ENCODE assay signal across 13 mouse cellular contexts in the genomic region with DNA sequence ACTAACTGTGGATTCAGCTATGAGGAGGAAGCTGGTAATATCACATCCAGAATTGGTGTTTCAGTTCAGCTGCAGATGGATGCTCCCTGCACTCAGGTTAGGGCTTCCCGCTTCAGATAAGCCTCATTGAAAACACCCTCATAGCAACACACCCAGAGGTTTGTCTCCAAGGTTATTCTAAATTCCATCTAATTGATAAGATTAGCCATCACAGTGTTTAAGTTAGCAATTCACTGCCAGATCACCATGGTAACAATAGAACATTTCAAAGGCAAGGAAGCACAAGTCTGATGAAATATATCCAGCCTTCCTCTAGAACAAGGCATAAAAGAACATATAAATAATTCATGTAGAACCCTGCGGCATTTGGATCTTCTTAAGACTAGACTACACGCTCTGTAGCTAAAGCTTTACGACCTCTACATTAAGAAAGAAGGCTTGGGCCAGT.
DNase-seq lines count a peak whose midpoint lies in the region; ATAC-seq and TF ChIP-seq lines count a peak whose summit lies in the region.
"Had no signal": no experiment of that assay in that cellular context is flagged by ENCODE, and none has a peak within 500 bp of the region (broad histone marks: within the 10 kb centered on the region; RNA-seq: fewer than 3 reads in every experiment).

No protein-coding gene starts in this region.

- H3K4me1 ChIP-seq in forebrain, embryonic 11.5 days (replicated peaks; ENCODE audit: control insufficient read depth, insufficient read depth, low read length): no peaks in the 10 kb centered on the region
- peaks cover 8% of the 10 kb centered on the region; the same call in 1 of the 2 replicates for H3K4me1 ChIP-seq in forebrain, embryonic 10.5 days
- no peaks in the 10 kb centered on the region for H3K4me1 ChIP-seq in hindbrain, postnatal 0 days (ENCODE audit: insufficient read depth, low read length)
- no peaks in the 10 kb centered on the region; the same call in 1 of the 2 replicates for H3K4me1 ChIP-seq in midbrain, embryonic 14.5 days (ENCODE audit: control insufficient read depth, insufficient read depth, low read length)
- H3K4me1 ChIP-seq: limb, embryonic 13.5 days had no signal

- H3K36me3 ChIP-seq in forebrain, embryonic 11.5 days (ENCODE audit: control insufficient read depth, insufficient read depth, low read length): no peaks in the 10 kb centered on the region
- H3K36me3 ChIP-seq in forebrain, embryonic 10.5 days (replicated peaks): no peaks in the 10 kb centered on the region
- H3K36me3 ChIP-seq in hindbrain, postnatal 0 days (ENCODE audit: insufficient read depth, low read length): no peaks in the 10 kb centered on the region
- H3K36me3 ChIP-seq in midbrain, embryonic 14.5 days (ENCODE audit: control insufficient read depth, insufficient read depth, low read length): no peaks in the 10 kb centered on the region
- H3K36me3 ChIP-seq: G1E; limb, embryonic 13.5 days had no signal

- no peak overlapping the region for H3K4me3 ChIP-seq in forebrain, embryonic 11.5 days (ENCODE audit: low read depth, low read length)
- no peak overlapping the region for H3K4me3 ChIP-seq in forebrain, embryonic 10.5 days
- H3K4me3 ChIP-seq in hindbrain, postnatal 0 days (ENCODE audit: low read length): no peak overlapping the region
- no peak overlapping the region for H3K4me3 ChIP-seq in midbrain, embryonic 14.5 days (replicated peaks; ENCODE audit: low read depth, low read length)
- H3K4me3 ChIP-seq: limb, embryonic 13.5 days had no signal

- H3K9me3 ChIP-seq in forebrain, embryonic 11.5 days (ENCODE audit: control insufficient read depth, low read length): no peaks in the 10 kb centered on the region
- H3K9me3 ChIP-seq in forebrain, embryonic 10.5 days: no peaks in the 10 kb centered on the region
- no peaks in the 10 kb centered on the region for H3K9me3 ChIP-seq in hindbrain, postnatal 0 days (ENCODE audit: low read length)
- no peaks in the 10 kb centered on the region for H3K9me3 ChIP-seq in midbrain, embryonic 14.5 days (ENCODE audit: control insufficient read depth, low read length)
- H3K9me3 ChIP-seq: G1E; limb, embryonic 13.5 days had no signal

- WGBS in forebrain, embryonic 11.5 days: 33% methylated on average over 4 of the region's 4 CpGs
- WGBS in forebrain, embryonic 10.5 days: 66% methylated on average over 4 of the region's 4 CpGs
- 13% methylated on average over 4 of the region's 4 CpGs for WGBS in hindbrain, postnatal 0 days
- 5% methylated on average over 4 of the region's 4 CpGs for WGBS in midbrain, embryonic 14.5 days

- DNase-seq in forebrain, embryonic 11.5 days (ENCODE audit: low spot score): no peak
- DNase-seq in forebrain, embryonic 10.5 days (ENCODE audit: extremely low spot score, low spot score): no peak
- peak; percentile 45 for DNase-seq in fat pad, adult 2 months (ENCODE audit: extremely low read depth, low read depth, low spot score)
- DNase-seq in hindbrain, postnatal 0 days (ENCODE audit: low spot score): peak; percentile 37
- DNase-seq in midbrain, embryonic 14.5 days: peak; percentile 84
- DNase-seq in gastrocnemius, postnatal 4 days (ENCODE audit: low spot score in 2 of 2): no peak
- DNase-seq in heart, adult 11 months: no peak
- DNase-seq: gastrocnemius, postnatal 36 days; heart, postnatal 14 days; thymus, postnatal 14 days had no signal

- ATAC-seq in forebrain, embryonic 11.5 days (replicated peaks; ENCODE audit: low FRiP score): peak; percentile 59
- peak; percentile 58; the same call in 1 of the 2 replicates for ATAC-seq in hindbrain, postnatal 0 days
- peak; percentile 73 for ATAC-seq in midbrain, embryonic 14.5 days (ENCODE audit: low FRiP score, low TSS enrichment)
- no peak for ATAC-seq in inflammation-experienced regulatory T-cells, adult 6 months

- H3K4me2 ChIP-seq in forebrain, embryonic 11.5 days (ENCODE audit: low read depth, low read length, severe bottlenecking): no peak overlapping the region
- H3K4me2 ChIP-seq in hindbrain, postnatal 0 days (ENCODE audit: low read depth, low read length): no peak overlapping the region
- no peak overlapping the region for H3K4me2 ChIP-seq in midbrain, embryonic 14.5 days (ENCODE audit: low read length)
- H3K4me2 ChIP-seq: limb, embryonic 13.5 days had no signal

- no peak overlapping the region for H3K27ac ChIP-seq in forebrain, embryonic 11.5 days (ENCODE audit: low read depth, low read length)
- H3K27ac ChIP-seq in forebrain, embryonic 10.5 days: no peak overlapping the region
- H3K27ac ChIP-seq in hindbrain, postnatal 0 days: 0 out of 2 replicates have a peak overlapping the region, but pooled peaks have one; percentile 11
- H3K27ac ChIP-seq in midbrain, embryonic 14.5 days (replicated peaks; ENCODE audit: low read depth, low read length): peak overlapping the region; percentile 66; the same call in 1 of the 2 replicates
- H3K27ac ChIP-seq: limb, embryonic 13.5 days had no signal

- no peak for TF ChIP-seq CTCF in hindbrain, postnatal 0 days (IDR thresholded peaks at IDR 0.05; ENCODE audit: low read depth)

- H3K9ac ChIP-seq in forebrain, embryonic 11.5 days (ENCODE audit: low read length): no peak overlapping the region
- no peak overlapping the region for H3K9ac ChIP-seq in hindbrain, postnatal 0 days (replicated peaks; ENCODE audit: low read length)
- H3K9ac ChIP-seq in midbrain, embryonic 14.5 days (replicated peaks; ENCODE audit: low read length): no peak overlapping the region
- H3K9ac ChIP-seq: limb, embryonic 13.5 days had no signal

- no peaks in the 10 kb centered on the region for H3K27me3 ChIP-seq in forebrain, embryonic 11.5 days (ENCODE audit: control insufficient read depth, insufficient read depth, low read length)
- no peaks in the 10 kb centered on the region for H3K27me3 ChIP-seq in forebrain, embryonic 10.5 days (ENCODE audit: poor library complexity, severe bottlenecking)
- H3K27me3 ChIP-seq in hindbrain, postnatal 0 days (ENCODE audit: insufficient read depth, low read length): no peaks in the 10 kb centered on the region
- no peaks in the 10 kb centered on the region for H3K27me3 ChIP-seq in midbrain, embryonic 14.5 days (ENCODE audit: control insufficient read depth, insufficient read depth, low read length)
- H3K27me3 ChIP-seq: limb, embryonic 13.5 days had no signal

Comparison
In these comparisons a context has a peak if more than half of its experiments do, and no peak if none do; other contexts are left out.
1. DNase-seq: peak in fat pad, adult 2 months (single experiment), hindbrain, postnatal 0 days (single experiment) and midbrain, embryonic 14.5 days (single experiment); none in forebrain, embryonic 11.5 days (single experiment), forebrain, embryonic 10.5 days (single experiment), gastrocnemius, postnatal 4 days (0 of 2) and heart, adult 11 months (single experiment).
2. H3K27ac ChIP-seq: peak in hindbrain, postnatal 0 days (single experiment) and midbrain, embryonic 14.5 days (single experiment); none in forebrain, embryonic 11.5 days (single experiment) and forebrain, embryonic 10.5 days (single experiment).